Mouse (Mus musculus) thymus, adult 2 months (tissue): ENCODE results near the gene Dlat.

ENCODE experiments used
- CTCF ChIP-seq: fragments of 200-500 bp; IDR thresholded peaks from 2 replicates; pipeline ENCODE4 v1.5.1; 2012; ENCODE audit warnings: mild to moderate bottlenecking, control low read depth, low read length, moderate library complexity, borderline replicate concordance; ENCODE audit not compliant: control insufficient read depth, poor library complexity, insufficient read depth; ENCODE audit errors: extremely low read depth
- POLR2A ChIP-seq: fragments of 200-500 bp; IDR thresholded peaks from 2 replicates; pipeline ENCODE4 v1.6.1; 2012; ENCODE audit warnings: mild to moderate bottlenecking, low read length, control low read depth, moderate library complexity; ENCODE audit not compliant: control insufficient read depth, poor library complexity, insufficient read depth; ENCODE audit errors: extremely low read depth

- TF ChIP-seq CTCF (no peak), POLR2A (no peak)
Measured at GRCm38 (mm10) chr9:50696851-50697705, 37.5 kb upstream of the Dlat start.
